Mouse (Mus musculus): ENCODE measurements around the gene Prmt8.

DNA sequence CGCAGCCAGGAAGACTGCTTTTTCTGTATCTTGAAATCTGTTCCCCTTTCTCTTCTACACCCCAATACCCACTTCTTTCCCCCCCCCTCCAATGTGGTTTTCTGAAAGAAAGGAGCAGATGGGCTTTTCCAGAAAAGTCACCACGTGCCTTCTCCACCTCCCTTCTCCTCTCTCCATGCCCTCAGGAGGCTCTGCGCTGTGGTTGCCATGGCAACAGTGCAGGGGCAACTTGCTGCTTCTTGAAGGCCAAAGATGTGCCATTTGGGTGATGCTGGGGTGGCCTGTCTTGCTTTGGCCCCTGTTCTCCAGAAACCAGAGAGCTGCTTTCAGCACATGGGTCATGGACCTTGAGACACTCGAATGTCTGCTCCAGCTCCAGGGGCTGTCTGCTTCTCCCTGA lies 100.0 kb downstream of the Prmt8 start:
- no peak for TF ChIP-seq POLR2A (IDR thresholded peaks at IDR 0.05; ENCODE audit: insufficient read length, low read depth)
- no peak for TF ChIP-seq MAX (IDR thresholded peaks at IDR 0.05; ENCODE audit: low read depth)
- TF ChIP-seq MYOD1 (IDR thresholded peaks at IDR 0.05; ENCODE audit: control insufficient read depth in 1 of 3, insufficient read length in 2 of 3, low read depth in 2 of 3): no peak
